Mouse (Mus musculus) left cerebral cortex, adult 9 months (tissue): ENCODE data around the gene Itga6.
A peak's percentile ranks its signal among the peaks of the same experiment; 100 is the strongest.

Experiments used
- DNase-seq, 2 experiments: peaks; one replicate each; pipeline ENCODE4 v3.0.0; 2022; ENCODE audit warnings: low spot score in 2 of 2

Gene Itga6

DNA sequence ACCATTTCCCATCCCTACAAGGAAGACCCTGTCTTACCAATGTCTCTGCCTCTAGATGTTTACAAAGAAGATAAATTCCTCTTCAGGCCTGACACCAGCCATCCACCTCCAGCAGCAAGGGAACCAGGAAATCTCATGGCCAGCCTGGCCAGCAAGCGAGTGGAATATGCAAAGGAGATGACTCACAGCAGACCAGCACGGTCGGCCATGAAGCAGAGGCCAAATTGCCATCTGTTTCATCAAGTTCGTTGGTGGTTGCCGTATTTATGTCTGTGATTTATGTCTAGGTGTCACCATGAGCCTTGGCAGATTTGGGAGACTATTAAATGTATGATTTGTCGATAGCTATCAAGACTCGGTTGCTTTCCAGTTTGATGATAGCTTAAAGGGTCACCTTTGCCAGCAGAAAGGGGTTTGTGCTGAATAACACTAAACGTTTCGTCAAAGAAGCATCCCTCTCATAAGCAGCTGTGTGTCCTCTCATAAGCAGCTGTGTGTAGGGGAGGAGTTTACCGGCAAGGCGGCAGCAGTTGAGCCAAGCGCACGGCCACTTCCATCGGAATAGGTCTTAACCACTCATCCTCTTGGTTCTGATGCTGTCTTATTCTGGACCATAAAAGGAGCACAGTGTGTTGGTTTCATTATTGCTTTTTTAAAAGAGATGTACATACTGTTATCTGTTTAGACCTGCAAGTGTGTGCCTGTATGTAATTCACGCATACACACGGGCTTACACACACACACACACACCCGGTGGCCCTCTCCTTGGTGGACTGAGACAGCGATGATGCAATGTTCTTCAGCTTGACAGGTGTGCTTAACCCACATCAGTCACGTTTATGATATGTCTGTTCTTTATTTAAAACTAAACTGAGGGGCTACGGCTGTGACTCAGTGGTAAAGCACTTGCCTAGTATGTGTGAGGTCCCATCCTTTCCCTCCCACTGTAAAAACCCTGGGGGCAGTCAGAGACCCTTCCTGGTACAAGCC, 14.5 kb upstream of the Itga6 start:
- DNase-seq = peak in 1 of 2 experiments; percentile 12

DNA sequence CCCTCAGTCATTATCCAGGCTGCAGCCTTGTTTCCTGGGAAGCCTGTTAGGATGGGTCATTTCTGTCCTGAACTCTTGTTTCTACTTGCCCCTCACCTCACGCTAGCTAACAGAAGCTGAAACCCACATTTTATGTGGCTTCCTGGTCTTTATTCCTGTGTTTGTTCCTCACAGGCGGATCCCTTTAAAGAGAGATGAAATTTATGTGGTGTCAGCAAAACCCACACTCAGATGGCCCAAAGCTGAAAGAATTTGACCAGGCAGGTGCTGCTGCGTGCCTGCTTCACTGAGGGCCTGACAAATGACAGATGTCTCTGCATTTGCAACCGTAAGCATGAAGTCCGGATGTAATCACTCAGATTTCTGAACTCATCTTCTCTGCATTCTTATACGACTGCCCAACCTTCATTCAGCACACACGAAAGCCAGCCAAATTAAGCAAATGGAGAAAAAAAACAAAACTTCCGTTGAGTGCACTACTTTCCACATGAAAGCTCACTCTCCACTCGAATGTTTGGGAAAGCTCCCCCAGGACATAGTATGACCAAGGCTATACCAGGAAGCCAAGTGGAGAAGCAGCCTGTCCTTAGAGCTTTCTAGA, 10.5 kb upstream of the Itga6 start:
- no peak for DNase-seq

DNA sequence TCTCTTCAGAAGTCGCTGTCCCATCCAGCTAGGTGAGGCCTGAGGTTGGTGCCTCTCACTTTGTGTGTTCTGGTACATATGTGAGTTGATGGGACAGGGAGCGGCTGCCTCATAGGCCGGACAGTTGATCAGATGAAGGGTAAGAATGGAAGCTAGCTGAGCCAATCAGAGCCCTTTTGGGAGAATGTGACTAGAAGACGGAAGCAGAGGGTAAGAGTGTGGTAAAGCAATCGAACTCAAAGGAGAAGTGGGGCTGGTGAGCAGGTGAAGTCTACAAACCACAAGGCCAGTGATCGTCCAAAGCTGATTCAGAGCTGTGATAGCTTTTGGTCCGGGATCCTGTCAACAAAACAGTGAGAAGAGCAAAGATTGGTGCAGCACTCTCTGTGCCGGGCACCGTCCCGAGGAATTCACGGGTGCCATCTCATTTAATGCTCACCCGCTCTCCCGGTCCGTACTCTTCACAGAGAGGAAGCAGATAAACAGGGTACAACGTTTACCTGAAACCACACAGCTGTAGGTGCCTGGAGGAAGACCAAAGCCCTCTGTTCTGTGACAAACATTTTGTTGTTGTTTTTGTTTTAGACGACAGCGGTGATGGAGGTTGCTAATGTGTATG, 9.8 kb upstream of the Itga6 start:
- no peak for DNase-seq

DNA sequence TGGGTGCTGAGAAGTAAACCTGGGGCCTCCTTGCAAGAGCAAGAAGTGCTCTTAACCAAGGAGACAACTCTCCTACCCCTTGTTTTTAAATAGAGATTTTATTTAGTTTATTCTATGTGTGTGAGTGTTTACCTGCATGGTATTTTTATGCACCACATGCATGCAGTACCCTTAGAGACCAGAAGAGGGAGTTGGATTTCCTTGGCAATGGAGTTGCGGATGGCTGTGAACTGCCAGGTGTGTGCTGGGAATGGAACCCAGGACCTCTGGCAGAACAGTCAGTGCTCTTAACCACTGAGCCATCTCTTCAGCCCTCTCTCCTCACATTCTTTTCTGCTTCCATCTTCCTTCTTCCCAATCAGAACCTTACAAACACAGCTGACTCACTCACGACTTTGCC, 9.2 kb upstream of the Itga6 start:
- DNase-seq = no peak

DNA sequence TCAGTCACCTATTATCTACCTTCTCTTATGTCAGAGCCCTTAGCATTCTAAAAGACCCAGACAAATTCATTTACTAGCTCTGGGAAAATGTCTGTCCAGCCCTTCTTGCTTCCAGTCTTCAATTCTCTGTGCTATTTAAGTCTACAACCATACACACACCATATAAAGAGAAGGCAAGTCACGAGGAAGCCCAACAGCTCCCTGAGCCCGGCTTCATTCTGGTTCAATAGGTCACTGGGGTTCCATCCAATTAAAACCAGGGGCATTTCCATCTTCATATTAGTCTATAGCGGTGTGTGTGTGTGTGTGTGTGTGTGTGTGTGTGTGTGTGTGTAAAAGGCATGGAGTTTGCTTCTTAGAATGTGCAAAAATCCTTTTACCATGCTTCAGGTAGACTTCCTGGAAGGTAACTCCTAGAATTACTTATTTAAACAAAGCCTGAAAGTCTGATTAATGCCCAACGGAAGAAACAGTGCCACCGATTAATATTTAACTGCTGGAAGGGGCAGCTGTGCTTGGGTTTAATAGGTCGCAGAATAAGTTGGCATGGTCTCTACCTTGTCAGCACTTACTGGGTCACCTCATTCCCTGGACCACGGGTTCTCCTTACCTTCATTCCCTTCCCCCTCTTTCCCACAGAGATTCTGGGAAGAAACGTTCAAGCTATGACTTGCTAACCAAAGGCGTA, 6.1 kb upstream of the Itga6 start:
- no peak for DNase-seq

DNA sequence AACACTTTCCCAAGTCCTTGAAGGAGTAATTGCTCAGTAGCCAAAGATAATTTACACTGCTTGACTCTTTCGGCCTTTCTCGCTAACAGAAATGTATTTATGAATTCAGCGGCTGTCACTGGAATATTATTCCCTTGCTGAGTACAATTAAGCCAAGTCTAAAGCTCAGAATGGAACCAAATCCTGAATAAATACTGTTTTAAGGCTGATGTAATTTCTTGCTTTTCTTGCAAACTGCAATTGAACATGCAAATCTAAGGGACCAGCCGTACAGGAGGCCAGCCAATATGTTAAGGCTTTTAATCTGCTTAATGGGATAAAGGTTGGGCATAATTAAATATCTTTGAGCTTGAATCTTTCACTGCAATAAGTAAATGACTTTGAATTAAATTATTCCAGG, 2.9 kb upstream of the Itga6 start:
- no peak for DNase-seq

DNA sequence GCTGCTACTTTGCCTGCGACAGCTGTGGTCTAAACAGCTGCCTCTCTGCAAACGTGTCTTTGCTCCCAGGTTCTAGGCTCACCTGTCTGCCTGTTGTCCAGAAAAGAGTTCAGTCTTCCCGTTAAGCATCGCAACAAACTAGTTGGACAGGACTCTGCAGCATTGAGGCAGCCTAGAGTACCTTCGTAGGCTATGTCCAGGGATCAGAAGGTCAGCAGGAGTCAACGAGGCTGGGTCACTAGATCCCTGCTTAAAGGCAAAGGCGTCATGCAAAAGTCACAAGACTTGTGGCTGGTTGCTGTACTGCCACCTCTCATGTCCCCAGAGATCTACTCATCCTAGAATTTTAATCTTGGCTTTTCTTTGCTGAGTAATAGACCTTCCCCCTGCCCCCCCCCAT, 2.0 kb upstream of the Itga6 start:
- no peak for DNase-seq

DNA sequence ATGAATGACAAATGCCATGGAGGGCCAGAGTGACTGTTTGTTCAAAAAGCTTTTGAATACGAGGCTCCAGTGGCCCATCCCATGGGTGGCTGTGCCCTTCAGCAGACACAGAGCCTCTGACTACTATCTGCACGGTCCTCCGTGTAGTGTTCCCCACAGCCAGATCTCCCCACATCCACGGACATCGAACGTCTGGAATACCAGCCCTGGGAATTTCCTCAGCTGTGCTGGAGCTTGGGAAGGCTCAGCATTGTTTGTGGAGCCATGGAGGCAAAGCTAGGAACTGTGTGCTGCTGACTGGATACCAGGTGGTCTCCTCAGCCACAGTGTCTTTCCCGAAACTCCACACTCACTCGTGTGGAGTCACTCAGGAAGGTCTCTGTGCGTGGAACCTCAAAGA, 1.1 kb upstream of the Itga6 start:
- no peak for DNase-seq

DNA sequence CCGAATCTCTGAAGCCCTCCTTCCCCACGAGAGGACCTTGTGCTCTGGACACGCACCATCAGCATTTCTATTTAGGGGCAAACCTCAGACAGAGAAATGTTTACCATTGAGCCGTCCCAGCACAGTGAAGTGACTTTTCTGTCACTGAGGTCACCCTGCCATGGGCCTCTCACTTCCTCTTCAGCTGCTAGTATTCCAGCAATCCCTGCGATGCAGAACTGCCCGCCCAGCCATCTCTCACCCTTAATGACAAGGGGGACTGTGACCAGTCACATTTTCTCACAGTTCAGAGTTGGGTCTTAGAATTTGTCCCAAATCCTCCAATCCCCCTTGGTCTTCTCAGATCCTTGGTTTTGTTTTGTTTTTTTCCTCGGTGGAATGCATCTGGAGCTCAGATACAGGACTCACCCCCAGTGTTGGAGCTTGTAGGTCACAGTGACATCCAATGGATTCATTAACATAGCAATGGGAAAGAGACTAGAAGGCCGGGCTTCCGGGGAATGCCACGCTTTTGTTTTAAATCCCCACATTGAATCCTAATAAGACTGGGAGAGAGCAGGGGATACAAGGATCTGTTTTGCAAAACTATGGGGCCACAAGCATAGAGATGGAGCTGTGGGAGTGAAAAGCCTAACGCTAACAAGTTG, 432 bp upstream of the Itga6 start:
- peak in 1 of 2 experiments; percentile 28 for DNase-seq

DNA sequence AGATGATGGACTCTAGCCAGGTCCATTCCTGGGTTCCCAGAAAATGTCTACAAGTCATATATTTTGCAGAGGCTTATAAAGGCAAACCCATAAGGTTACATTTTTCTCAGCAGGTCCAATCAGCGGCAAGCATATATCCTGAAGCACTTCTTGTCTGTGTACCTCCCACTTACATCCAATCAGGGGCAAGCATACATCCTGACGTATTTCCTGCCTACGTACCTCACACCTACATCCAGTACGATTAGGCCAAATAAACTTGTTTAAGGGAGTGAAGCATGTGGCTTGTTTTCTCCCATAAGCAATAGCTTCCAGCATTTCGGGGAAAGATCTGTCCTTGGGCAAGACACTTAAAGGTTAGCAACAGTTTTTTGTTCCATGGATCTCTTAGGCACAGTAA, 3.0 kb downstream of the Itga6 start:
- DNase-seq = no peak

DNA sequence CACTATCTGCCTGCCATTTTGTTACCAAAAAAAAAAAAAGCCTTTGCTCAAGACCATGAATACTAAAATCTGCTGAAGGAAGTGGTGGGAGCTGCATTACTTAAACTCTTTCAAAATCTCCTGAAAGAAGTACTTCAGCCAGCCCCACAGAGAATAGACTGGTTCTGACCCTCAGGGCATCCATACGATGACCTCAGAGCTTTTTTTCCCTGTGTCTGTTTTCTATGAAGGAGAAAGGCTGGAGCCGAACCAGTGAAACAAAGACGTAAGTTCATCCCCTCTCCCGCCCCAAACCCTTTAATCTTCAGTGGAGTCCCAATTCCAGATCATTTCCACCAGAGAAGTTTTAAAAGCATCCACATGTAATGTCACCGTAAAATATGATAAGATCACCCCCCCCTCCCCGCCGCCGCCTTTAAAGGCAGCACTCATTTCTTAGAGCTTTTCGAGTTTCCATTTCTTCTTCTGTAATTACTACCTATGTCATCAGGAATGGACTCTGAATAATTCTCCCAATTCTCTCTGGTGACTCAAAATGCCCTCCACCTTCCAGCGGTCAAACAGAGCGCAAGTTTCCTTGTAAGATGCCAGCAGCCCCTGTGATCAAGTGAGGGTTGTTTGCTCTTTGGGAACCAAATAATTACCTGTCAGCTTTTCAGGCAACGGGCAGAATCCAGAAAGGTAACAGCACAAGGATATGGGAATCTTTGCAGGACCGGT, 4.1 kb downstream of the Itga6 start:
- no peak for DNase-seq

DNA sequence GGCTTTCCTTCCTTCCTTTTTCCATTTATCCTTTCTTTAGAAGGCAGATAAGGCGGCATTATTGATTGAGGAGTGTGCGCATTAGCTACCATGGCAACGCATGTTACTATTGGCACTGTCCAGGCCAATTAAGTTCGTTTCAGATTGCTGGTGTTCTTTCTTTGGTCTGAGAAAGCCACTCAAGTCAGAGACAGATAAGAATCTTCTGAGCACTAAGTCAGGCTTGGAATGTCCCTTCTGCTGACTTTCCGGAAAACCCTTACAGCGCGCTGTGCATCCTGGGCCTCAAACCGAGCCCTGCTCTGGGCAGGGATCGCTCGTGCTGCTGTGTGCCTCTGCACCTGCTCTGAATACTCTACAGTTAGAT, 4.7 kb downstream of the Itga6 start:
- no peak for DNase-seq

DNA sequence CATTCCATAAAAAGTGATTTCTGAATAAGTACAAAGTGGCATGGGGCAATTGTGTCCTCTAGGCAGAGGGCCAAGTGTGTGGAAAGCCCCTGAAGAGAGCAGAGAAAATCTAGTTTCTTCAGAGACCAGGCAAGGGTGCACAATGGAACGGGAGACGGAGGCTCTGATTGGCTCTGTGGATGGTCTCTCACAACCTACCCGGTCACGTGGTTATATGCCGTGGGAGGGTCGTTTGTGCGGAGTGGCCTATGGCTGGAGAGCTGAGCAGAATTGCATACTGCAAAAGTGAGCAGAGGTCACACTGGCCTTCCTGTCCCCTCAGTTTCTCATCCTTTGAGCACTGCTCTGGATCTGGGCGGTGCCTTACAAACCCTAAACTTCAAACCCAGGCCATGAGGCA, 5.9 kb downstream of the Itga6 start:
- DNase-seq = no peak

DNA sequence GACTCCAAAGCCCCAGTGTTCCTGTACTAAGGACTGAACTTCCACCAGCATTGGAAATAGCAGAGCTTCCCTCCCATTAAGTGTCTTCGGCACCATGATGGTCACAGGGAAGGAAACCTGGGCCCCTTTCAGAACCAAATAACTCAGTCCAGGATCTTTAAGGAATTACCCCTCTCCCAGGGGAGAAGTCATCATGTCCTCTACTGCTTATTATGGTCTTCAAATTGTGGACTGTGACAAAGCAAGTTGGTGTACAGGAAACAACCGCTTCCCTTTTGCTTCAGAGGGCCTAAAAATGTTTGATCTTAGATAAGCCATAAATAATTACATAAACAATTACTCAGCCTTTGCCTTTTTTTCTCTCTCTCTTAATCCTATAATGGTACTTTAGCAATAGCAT, 6.4 kb downstream of the Itga6 start:
- no peak for DNase-seq

DNA sequence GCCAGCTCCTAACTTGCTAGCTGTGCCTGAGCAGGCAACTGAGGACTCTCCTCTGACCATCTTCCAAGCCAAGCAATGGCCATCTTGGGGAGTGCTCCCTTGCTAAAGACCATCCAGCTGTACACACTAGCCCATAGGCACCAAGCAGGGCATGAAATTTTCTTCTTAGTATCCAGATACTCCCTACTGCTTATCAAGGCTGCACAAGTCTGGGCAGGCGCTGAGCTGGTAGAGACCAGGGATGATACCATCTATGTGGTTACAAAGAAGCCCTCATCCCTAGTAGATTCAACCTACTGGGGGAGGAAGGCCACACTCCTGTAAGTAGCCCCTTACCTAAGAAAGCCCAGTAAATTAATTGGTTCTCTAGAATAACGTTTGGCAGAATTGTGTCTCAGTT, 7.0 kb downstream of the Itga6 start:
- no peak for DNase-seq

DNA sequence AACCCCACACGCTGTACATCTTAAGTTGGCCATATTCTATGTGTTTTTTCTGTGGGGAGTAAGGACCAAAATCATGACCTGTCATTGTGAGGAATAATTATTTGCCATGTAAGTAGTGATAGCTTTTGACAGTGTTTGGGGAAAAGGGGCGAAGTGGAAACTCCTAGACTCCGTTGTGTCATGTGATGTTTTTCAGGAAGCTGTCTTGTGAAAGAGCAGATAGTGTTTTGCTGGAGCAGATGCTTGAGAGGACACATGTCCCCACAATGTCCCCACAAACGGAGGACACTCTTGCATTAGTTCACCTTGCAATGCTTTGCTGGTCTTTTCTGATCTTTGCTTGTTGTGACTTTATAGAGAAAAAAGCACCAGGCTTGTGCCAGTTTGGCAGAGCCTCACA, 7.7 kb downstream of the Itga6 start:
- no peak for DNase-seq

DNA sequence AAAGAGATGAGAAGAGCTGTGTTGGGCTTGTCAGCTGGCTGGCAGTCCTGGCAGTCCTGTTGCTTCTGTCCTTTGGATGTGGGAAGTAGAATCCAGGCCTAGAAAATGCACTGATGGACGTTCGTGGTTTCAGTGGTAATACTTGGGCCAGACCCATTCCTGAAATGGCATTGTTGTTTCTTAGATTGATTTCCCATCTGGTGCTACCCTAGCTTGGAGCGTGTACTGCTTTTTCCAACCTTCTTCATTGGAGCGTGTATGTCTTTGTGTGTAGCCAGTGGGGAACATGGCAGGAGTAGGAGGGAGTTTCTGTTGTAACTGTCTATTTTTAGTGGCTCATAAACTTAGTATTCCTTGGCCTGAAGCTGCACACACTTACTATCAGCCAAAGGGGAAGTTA, 10.3 kb downstream of the Itga6 start:
- DNase-seq = no peak

DNA sequence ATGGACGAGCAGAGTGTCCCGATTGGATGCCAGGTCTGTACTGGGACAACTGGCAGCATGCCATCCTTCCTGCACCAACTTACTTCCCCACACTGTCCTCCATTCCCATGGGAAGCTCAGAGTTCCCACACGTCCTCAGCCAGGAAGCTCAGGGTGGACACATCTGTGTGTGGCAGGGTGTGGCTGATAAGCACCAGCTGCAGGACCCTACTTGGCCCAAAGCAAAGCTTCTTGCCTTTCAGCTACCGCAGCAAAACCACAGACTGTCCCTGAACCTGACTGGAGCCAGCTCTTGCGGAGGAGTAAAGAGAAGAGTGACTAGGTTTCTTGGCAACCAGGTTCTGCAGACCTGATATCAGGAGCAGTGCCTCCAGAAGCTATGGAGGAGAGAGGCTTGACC, 11.7 kb downstream of the Itga6 start:
- no peak for DNase-seq

DNA sequence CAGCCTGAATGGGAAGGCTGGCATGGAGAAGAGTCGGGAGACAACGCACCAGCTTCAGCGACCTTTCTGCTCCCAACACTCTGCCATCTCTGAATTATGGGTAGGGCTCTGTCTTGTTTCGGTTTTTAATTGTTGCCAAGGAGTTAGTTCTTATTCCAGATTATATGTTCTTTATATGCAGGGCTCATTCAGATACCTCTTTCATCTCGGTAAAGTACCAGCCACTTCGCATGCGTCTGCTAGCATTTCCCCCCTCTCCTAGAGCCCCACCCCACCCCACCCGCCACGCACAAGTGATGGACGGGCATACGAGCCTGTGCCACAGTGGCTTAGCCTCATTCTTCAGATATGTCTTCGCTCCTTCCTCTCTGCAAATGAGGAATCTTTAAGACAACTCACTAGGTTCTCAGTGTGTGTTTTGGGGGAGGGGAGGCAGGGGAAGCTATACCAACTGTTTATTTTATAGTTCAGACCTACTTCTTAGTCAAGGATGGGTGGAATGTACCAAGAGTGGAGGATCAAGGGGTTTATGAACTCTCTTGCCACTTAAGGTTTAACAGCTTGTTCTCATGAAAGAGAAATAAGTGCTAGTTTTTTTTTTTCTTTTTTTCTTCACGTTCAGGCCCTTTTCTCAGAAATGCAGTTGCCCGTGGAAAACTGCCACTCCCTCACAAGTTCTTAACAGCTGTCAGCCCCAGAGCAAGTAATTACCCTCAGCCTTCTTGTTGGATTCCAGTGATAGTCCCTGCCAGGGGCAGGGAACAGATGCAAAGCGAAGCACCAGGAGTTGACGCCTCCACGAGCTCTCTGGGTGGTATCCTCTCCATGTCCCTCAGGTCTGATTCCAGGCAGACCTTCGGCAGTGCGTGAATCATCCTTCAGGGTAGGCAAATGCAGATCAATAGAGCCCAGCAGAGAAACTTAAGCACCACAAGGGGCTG, 13.4 kb downstream of the Itga6 start:
- DNase-seq = no peak

DNA sequence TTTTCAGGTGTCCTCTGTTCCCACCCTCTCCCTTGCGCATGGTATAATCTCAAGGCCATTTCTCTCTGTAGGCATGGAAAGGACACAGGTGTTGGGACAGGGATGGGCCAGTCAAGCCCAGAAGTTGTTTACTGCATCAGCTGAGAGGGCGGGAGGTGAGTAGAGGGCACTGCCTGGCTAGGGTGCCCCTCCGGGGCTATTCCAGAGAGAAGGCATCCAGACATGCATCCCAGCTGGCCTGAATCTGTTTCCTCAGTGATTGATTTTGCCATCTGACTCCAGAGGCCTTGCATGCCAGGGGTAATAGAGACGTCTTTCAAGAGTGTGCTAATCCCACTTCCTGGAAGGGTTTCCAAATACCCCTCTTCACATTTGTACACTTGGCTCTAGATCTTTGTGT, 14.7 kb downstream of the Itga6 start:
- DNase-seq = no peak
